Mouse (Mus musculus) MEL (cell line): ENCODE measurements at regions not wholly inside any gene's neighbourhood (a gene's known extent, or its start where the extent isn't known, plus 50 kb on each side); places are given as distances from the start of the nearest gene placed in this dataset.
A peak's percentile ranks its signal among the peaks of the same experiment; 100 is the strongest.

ENCODE experiments used
- DNase-seq: peaks from one replicate; pipeline ENCODE4 v3.0.0; 2011; ENCODE audit warnings: low read depth, low spot score
- H3K27ac ChIP-seq: 2 replicates; pipeline ENCODE4 v1.5.1; 2012; ENCODE audit warnings: low read depth, mild to moderate bottlenecking, control low read depth, low read length, moderate library complexity; ENCODE audit not compliant: control insufficient read depth
- H3K27me3 ChIP-seq, 2 experiments: fragments of 150-350 bp in 1 of 2; sonication (generic) in 1 of 2; 2 replicates each; pipeline ENCODE4 v1.6.1; 2012; ENCODE audit warnings: low read length in 2 of 2, mild to moderate bottlenecking in 2 of 2, improper control_type of control experiment in 1 of 2, moderate library complexity in 1 of 2; ENCODE audit not compliant: insufficient read depth in 2 of 2, control insufficient read depth in 1 of 2
- H3K36me3 ChIP-seq, 2 experiments: 2 replicates each; pipeline ENCODE4 v1.6.1; 2012 to 2014; ENCODE audit warnings: low read length in 2 of 2, improper control_type of control experiment in 1 of 2, inconsistent platforms in 1 of 2, mild to moderate bottlenecking in 1 of 2; ENCODE audit not compliant: insufficient read depth in 2 of 2, control insufficient read depth in 1 of 2
- H3K4me1 ChIP-seq, 2 experiments: fragments of 150-350 bp in 1 of 2; sonication (generic) in 1 of 2; 2 replicates each; pipeline ENCODE4 v1.6.1; 2012; ENCODE audit warnings: low read length in 2 of 2, improper control_type of control experiment in 1 of 2, mild to moderate bottlenecking in 1 of 2; ENCODE audit not compliant: insufficient read depth in 2 of 2, control insufficient read depth in 1 of 2
- H3K4me3 ChIP-seq, 2 experiments: fragments of 150-350 bp in 1 of 2; sonication (generic) in 1 of 2; 2 replicates each; pipeline ENCODE4 v1.5.1; 2012; ENCODE audit warnings: low read depth in 2 of 2, low read length in 2 of 2, mild to moderate bottlenecking in 2 of 2, moderate library complexity in 2 of 2, control low read depth in 1 of 2, improper control_type of control experiment in 1 of 2; ENCODE audit not compliant: control insufficient read depth in 1 of 2, insufficient read depth in 1 of 2
- H3K79me2 ChIP-seq: 2 replicates; pipeline ENCODE4 v1.6.1; 2012; ENCODE audit warnings: mild to moderate bottlenecking, low read length, moderate library complexity; ENCODE audit not compliant: control insufficient read depth, poor library complexity, insufficient read depth
- H3K9ac ChIP-seq: 2 replicates; pipeline ENCODE4 v1.6.1; 2012; ENCODE audit warnings: low read depth, mild to moderate bottlenecking, control low read depth, low read length, moderate library complexity; ENCODE audit not compliant: control insufficient read depth, poor library complexity, severe bottlenecking
- H3K9me3 ChIP-seq: fragments of 150-350 bp; sonication (generic); replicated peaks from 2 replicates; pipeline ENCODE4 v1.6.1; 2012; ENCODE audit warnings: mild to moderate bottlenecking, low read length, improper control_type of control experiment, moderate library complexity; ENCODE audit not compliant: insufficient read depth
- CTCF ChIP-seq, 3 experiments: IDR thresholded peaks in 2 of 3; conservative IDR thresholded peaks in 1 of 3; 2 replicates each; pipeline ENCODE4 v1.5.1; 2011 to 2012; ENCODE audit warnings: low read length in 3 of 3, low read depth in 2 of 3, mild to moderate bottlenecking in 2 of 3, improper control_type of control experiment in 1 of 3, inconsistent platforms in 1 of 3, mixed read lengths in 1 of 3, moderate library complexity in 1 of 3; ENCODE audit not compliant: control insufficient read depth in 1 of 3, insufficient read depth in 1 of 3, poor library complexity in 1 of 3, severe bottlenecking in 1 of 3
- E2F4 ChIP-seq: IDR thresholded peaks from 2 replicates; pipeline ENCODE4 v1.6.1; 2011; ENCODE audit warnings: low read depth, low read length, improper control_type of control experiment, borderline replicate concordance
- EP300 ChIP-seq, 2 experiments: IDR thresholded peaks; 2 replicates each; pipeline ENCODE4 v1.6.1; 2011; ENCODE audit warnings: improper control_type of control experiment in 2 of 2, low read length in 2 of 2, low read depth in 1 of 2, mild to moderate bottlenecking in 1 of 2
- ETS1 ChIP-seq: IDR thresholded peaks from 2 replicates; pipeline ENCODE4 v1.6.1; 2012; ENCODE audit warnings: low read depth, mild to moderate bottlenecking, inconsistent platforms, low read length, improper control_type of control experiment, moderate library complexity
- GABPA ChIP-seq: IDR thresholded peaks from 2 replicates; pipeline ENCODE4 v1.6.1; 2012; ENCODE audit warnings: low read depth, mild to moderate bottlenecking, inconsistent platforms, low read length, improper control_type of control experiment, moderate library complexity
- MYC ChIP-seq: IDR thresholded peaks from 2 replicates; pipeline ENCODE4 v1.6.1; 2011; ENCODE audit warnings: low read depth, mild to moderate bottlenecking, low read length, improper control_type of control experiment, moderate library complexity
- NELFE ChIP-seq: IDR thresholded peaks from 2 replicates; pipeline ENCODE4 v1.6.1; 2011; ENCODE audit warnings: low read depth, low read length, improper control_type of control experiment
- NRF1 ChIP-seq: IDR thresholded peaks from 2 replicates; pipeline ENCODE4 v1.6.1; 2014; ENCODE audit warnings: low read depth, mild to moderate bottlenecking, inconsistent platforms, low read length, improper control_type of control experiment, moderate library complexity; ENCODE audit not compliant: poor library complexity, insufficient read depth, severe bottlenecking
- POLR2A ChIP-seq, 2 experiments: IDR thresholded peaks; 2 replicates each; pipeline ENCODE4 v1.6.1; 2011 to 2012; ENCODE audit warnings: low read length in 2 of 2, mild to moderate bottlenecking in 2 of 2, control low read depth in 1 of 2, improper control_type of control experiment in 1 of 2, low read depth in 1 of 2, moderate library complexity in 1 of 2; ENCODE audit not compliant: control insufficient read depth in 1 of 2, insufficient read depth in 1 of 2, poor library complexity in 1 of 2
- POLR2AphosphoS5 ChIP-seq: IDR thresholded peaks from 2 replicates; pipeline ENCODE4 v1.6.1; 2012; ENCODE audit warnings: low read depth, borderline replicate concordance, mild to moderate bottlenecking, inconsistent platforms, low read length, moderate library complexity, mixed read lengths
- RAD21 ChIP-seq: IDR thresholded peaks from 2 replicates; pipeline ENCODE4 v1.6.1; 2011; ENCODE audit warnings: mild to moderate bottlenecking, low read depth, low read length, improper control_type of control experiment
- RCOR1 ChIP-seq: IDR thresholded peaks from 2 replicates; pipeline ENCODE4 v1.6.1; 2012; ENCODE audit warnings: low read depth, mild to moderate bottlenecking, inconsistent platforms, low read length, improper control_type of control experiment
- SMC3 ChIP-seq: IDR thresholded peaks from 2 replicates; pipeline ENCODE4 v1.6.1; 2011; ENCODE audit warnings: low read depth, low read length, improper control_type of control experiment
- TAL1 ChIP-seq: IDR thresholded peaks from 2 replicates; pipeline ENCODE4 v1.6.1; 2012; ENCODE audit warnings: mild to moderate bottlenecking, inconsistent platforms, low read length, moderate library complexity, mixed read lengths
- TCF12 ChIP-seq: IDR thresholded peaks from 2 replicates; pipeline ENCODE4 v1.6.1; 2014; ENCODE audit warnings: low read depth, mild to moderate bottlenecking, inconsistent platforms, low read length, improper control_type of control experiment, moderate library complexity
- USF1 ChIP-seq: IDR thresholded peaks from 2 replicates; pipeline ENCODE4 v1.6.1; 2014; ENCODE audit warnings: low read depth, mild to moderate bottlenecking, inconsistent platforms, low read length, improper control_type of control experiment, moderate library complexity

GRCm38 (mm10) chr14:110190471-110190870 is 564.5 kb downstream of the Slitrk6 start:
- Histone ChIP-seq H3K4me3 (no peak overlapping the region), H3K9ac (no peak overlapping the region), H3K27me3 (no peaks in the 10 kb centered on the region), H3K9me3 (no peaks in the 10 kb centered on the region), H3K79me2 (no peaks in the 10 kb centered on the region), H3K4me1 (no peaks in the 10 kb centered on the region), H3K27ac (no peak overlapping the region), H3K36me3 (no peaks in the 10 kb centered on the region)
- DNase-seq, result no peak
- no peak for TF ChIP-seq GABPA
- no peak for TF ChIP-seq POLR2A (IDR thresholded peaks at IDR 0.05; ENCODE audit: control insufficient read depth in 1 of 2, insufficient read depth in 1 of 2, low read depth in 1 of 2, low read length in 2 of 2, poor library complexity in 1 of 2)
- no peak for TF ChIP-seq TCF12
- TF ChIP-seq NELFE, result no peak
- TF ChIP-seq EP300 (IDR thresholded peaks at IDR 0.05; ENCODE audit: low read depth in 1 of 2, low read length in 2 of 2), result no peak
- no peak for TF ChIP-seq CTCF (IDR thresholded peaks at IDR 0.05 in 2 of 3, conservative IDR thresholded peaks at IDR 0.05 in 1 of 3; ENCODE audit: control insufficient read depth in 1 of 3, insufficient read depth in 1 of 3, low read depth in 2 of 3, low read length in 3 of 3, poor library complexity in 1 of 3, severe bottlenecking in 1 of 3)
- TF ChIP-seq USF1, result no peak
- no peak for TF ChIP-seq E2F4
- TF ChIP-seq MYC, result no peak
- no peak for TF ChIP-seq NRF1
- no peak for TF ChIP-seq ETS1
- no peak for TF ChIP-seq SMC3
- TF ChIP-seq POLR2AphosphoS5, result no peak

GRCm38 (mm10) chr14:110179166-110179565 is 575.8 kb downstream of the Slitrk6 start:
- no peaks in the 10 kb centered on the region for H3K9me3 ChIP-seq
- H3K79me2 ChIP-seq, result no peaks in the 10 kb centered on the region
- TF ChIP-seq GABPA, result no peak
- TF ChIP-seq RCOR1, result peak; percentile 42; the same call in 1 of the 2 replicates
- TF ChIP-seq RAD21, result no peak
- TF ChIP-seq TAL1, result no peak
- H3K4me3 ChIP-seq, result no peak overlapping the region
- peaks cover 0 to 2% of the 10 kb centered on the region in 2 experiments; a peak in 1 of 4 replicates for H3K36me3 ChIP-seq
- peak; percentile 23 for DNase-seq
- no peaks in the 10 kb centered on the region for H3K27me3 ChIP-seq
- no peak overlapping the region for H3K27ac ChIP-seq
- no peak overlapping the region for H3K9ac ChIP-seq
- peaks cover 0 to 4% of the 10 kb centered on the region in 2 experiments for H3K4me1 ChIP-seq
